ENCODE assay signal across 7 mouse cellular contexts in the genomic region with DNA sequence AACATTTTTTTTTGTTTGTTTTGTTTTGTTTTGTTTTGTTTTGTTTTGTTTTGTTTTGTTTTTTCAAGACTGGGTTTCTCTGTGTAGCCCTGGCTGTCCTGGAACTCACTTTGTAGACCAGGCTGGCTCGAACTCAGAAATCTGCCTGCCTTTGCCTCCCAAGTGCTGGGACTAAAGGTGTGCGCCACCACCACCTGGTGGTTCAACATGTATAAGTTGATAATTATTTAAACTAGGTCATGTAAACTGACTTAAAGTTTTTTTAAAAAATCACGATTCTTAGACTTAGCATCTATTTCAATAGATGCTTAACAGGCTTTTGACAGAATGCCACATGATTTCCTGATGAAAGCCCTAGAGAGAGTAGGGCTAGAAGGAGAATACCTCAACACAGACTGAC. TPM values are rescaled to one million over a fixed set of nuclear protein-coding genes. Genes with fewer than 3 reads are reported as not detected.
DNase-seq lines count a peak whose midpoint lies in the region; ATAC-seq and TF ChIP-seq lines count a peak whose summit lies in the region.
"Not testable (repeated sequence)": the region's sequence is repeated elsewhere in the genome, so short reads cannot be mapped to it uniquely, and the experiment has no call there.

No protein-coding gene starts in this region.

- not testable (repeated sequence) for H3K27ac ChIP-seq in CH12.LX (ENCODE audit: insufficient read depth, low read depth); heart, adult 2 months; layer of hippocampus, adult 2 months; lung, postnatal 0 days (ENCODE audit: low read length); small intestine, adult 2 months (ENCODE audit: insufficient read depth, low read depth, low read length)

- not testable (repeated sequence) for H3K4me2 ChIP-seq in CH12.LX (ENCODE audit: insufficient read depth, low read depth, poor library complexity, severe bottlenecking); lung, postnatal 0 days (replicated peaks; ENCODE audit: low read depth, low read length)

- intact Hi-C loops in heart, adult 2 months (cut with DNase I), result loop anchor here (1.0 kb wide), 1 partner anchor 174 kb away; no protein-coding TSS in a partner anchor

- peaks cover 0 to 14% of the 10 kb centered on the region in 2 experiments; a peak in 2 of 4 replicates for H3K4me1 ChIP-seq in CH12.LX (ENCODE audit: control insufficient read depth in 1 of 2, insufficient read depth in 2 of 2)
- not testable (repeated sequence) for H3K4me1 ChIP-seq in heart, adult 2 months (ENCODE audit: control insufficient read depth, insufficient read depth, low read length); lung, postnatal 0 days (ENCODE audit: insufficient read depth, low read depth, low read length); small intestine, adult 2 months (ENCODE audit: control insufficient read depth, insufficient read depth, insufficient read length, low read length)

- not testable (repeated sequence) for H3K9me3 ChIP-seq in CH12.LX (replicated peaks; ENCODE audit: low read length); lung, postnatal 0 days (ENCODE audit: low read length)

- WGBS in heart, adult 2 months, result 84% methylated on average over 3 of the region's 3 CpGs
- 76% methylated on average over 3 of the region's 3 CpGs for WGBS in lung, postnatal 0 days
- WGBS in small intestine, adult 2 months, result 67% methylated on average over 3 of the region's 3 CpGs

- DNase-seq in CH12.LX (ENCODE audit: extremely low read depth); Patski (ENCODE audit: low read depth, low spot score); heart, adult 2 months; layer of hippocampus, adult 2 months (ENCODE audit: low spot score in 2 of 2); lung, postnatal 0 days (ENCODE audit: low spot score): not testable (repeated sequence)
- peak; percentile 36 for DNase-seq in thymus, postnatal 4 days

- not testable (repeated sequence) for H3K4me3 ChIP-seq in CH12.LX (replicated peaks in 1 of 3; ENCODE audit: low read depth in 2 of 3, low read length in 2 of 3, poor library complexity in 1 of 3); heart, adult 2 months; layer of hippocampus, adult 2 months; lung, postnatal 0 days (ENCODE audit: low read depth, low read length); small intestine, adult 2 months (ENCODE audit: low read depth, low read length)

- TF ChIP-seq POLR2A in CH12.LX (IDR thresholded peaks at IDR 0.05; ENCODE audit: low read depth, low read length); heart, adult 2 months (IDR thresholded peaks at IDR 0.05; ENCODE audit: insufficient read depth, low read depth, low read length); small intestine, adult 2 months (IDR thresholded peaks at IDR 0.05; ENCODE audit: low read depth, low read length): not testable (repeated sequence)

- in situ Hi-C loops in CH12.LX (cut with MboI; ENCODE audit: low pct_ligation_motif_present, low pct_unique_long_range_greater_than_20kb, low sequenced_read_pairs), result loop anchor here (10.0 kb wide), 1 partner anchor 174 kb away; no protein-coding TSS in a partner anchor
- in situ Hi-C loops in Patski (cut with MboI; ENCODE audit: low pct_unique_long_range_greater_than_20kb), result not testable (repeated sequence)

- ATAC-seq in Patski; lung, postnatal 0 days: not testable (repeated sequence)

- TF ChIP-seq RAD21 in CH12.LX (IDR thresholded peaks at IDR 0.05; ENCODE audit: low read depth, low read length), result peak; percentile 12

- not testable (repeated sequence) for H3K79me2 ChIP-seq in CH12.LX (replicated peaks; ENCODE audit: control insufficient read depth, extremely low read depth, insufficient read depth, poor library complexity, severe bottlenecking); heart, adult 2 months (replicated peaks; ENCODE audit: control insufficient read depth, insufficient read depth, low read length)

- dilution Hi-C loops in CH12.LX (cut with MboI; ENCODE audit: extremely low pct_ligation_motif_present, extremely low pct_unique_long_range_greater_than_20kb, low sequenced_read_pairs), result not testable (repeated sequence)

- CTCF ChIA-PET in Patski (lab: Charles Lee), result not testable (repeated sequence)

- TF ChIP-seq EP300 in CH12.LX (IDR thresholded peaks at IDR 0.05; ENCODE audit: low read length); heart, adult 2 months (IDR thresholded peaks at IDR 0.05; ENCODE audit: insufficient read depth, low read depth, low read length); lung, postnatal 0 days (IDR thresholded peaks at IDR 0.05): not testable (repeated sequence)

- POLR2A ChIA-PET in Patski (lab: Charles Lee), result not testable (repeated sequence)

- H3K36me3 ChIP-seq in CH12.LX (replicated peaks in 1 of 2; ENCODE audit: control insufficient read depth in 1 of 2, insufficient read depth in 1 of 2, low read length in 1 of 2); heart, adult 2 months (ENCODE audit: control insufficient read depth, insufficient read depth, low read length); lung, postnatal 0 days (ENCODE audit: insufficient read depth, low read length); small intestine, adult 2 months (ENCODE audit: control insufficient read depth, insufficient read depth, low read length): not testable (repeated sequence)

- not testable (repeated sequence) for H3K9ac ChIP-seq in CH12.LX (ENCODE audit: insufficient read depth, low read depth); heart, adult 2 months (ENCODE audit: low read depth, low read length); lung, postnatal 0 days (replicated peaks; ENCODE audit: low read depth)

- not testable (repeated sequence) for H3K27me3 ChIP-seq in CH12.LX (replicated peaks); Patski; heart, adult 2 months (ENCODE audit: control insufficient read depth, insufficient read depth, low read length); lung, postnatal 0 days (replicated peaks; ENCODE audit: insufficient read depth, low read length); small intestine, adult 2 months (ENCODE audit: control insufficient read depth, insufficient read depth, low read length)

- peak in 1 of 2 experiments; percentile 30; a peak in 1 of 4 replicates for TF ChIP-seq CTCF in CH12.LX (conservative IDR thresholded peaks at IDR 0.05 in 1 of 2, IDR thresholded peaks at IDR 0.05 in 1 of 2; ENCODE audit: low read depth in 2 of 2, low read length in 2 of 2)
- peak; percentile 31 for TF ChIP-seq CTCF in Patski (IDR thresholded peaks at IDR 0.05)
- TF ChIP-seq CTCF in heart, adult 2 months (IDR thresholded peaks at IDR 0.05), result peak; percentile 55
- TF ChIP-seq CTCF in layer of hippocampus, adult 2 months (conservative IDR thresholded peaks at IDR 0.05), result peak; percentile 29; the same call in 1 of the 2 replicates
- TF ChIP-seq CTCF in lung, postnatal 0 days (IDR thresholded peaks at IDR 0.05), result peak; percentile 48
- peak; percentile 26; the same call in 1 of the 2 replicates for TF ChIP-seq CTCF in small intestine, adult 2 months (IDR thresholded peaks at IDR 0.05; ENCODE audit: extremely low read depth, insufficient read length, insufficient replicate concordance, low read depth, low read length)

RNA-seq across cellular contexts. Expression of gene Stk35, which starts 48.8 kb away (rescaled TPM):
- 7.3 and 7.4 TPM in 2 replicates for total RNA-seq in CH12.LX (2012; rRNA removed)
- 3.3 and 4.5 TPM in 2 replicates for total RNA-seq in CH12.LX (2014; rRNA removed)
- polyA plus RNA-seq in CH12.LX (2012; ENCODE audit: insufficient read length, low read depth), result 17.1 and 22.7 TPM in 2 replicates
- 14.2 TPM for polyA plus RNA-seq in Patski (2021)
- total RNA-seq in heart, adult 2 months (2021), result 10 to 100 TPM; 10.9 to 18.4 TPM
- 11.2 and 17.8 TPM in 2 replicates for polyA plus RNA-seq in heart, adult 2 months (2012; rRNA removed)
- total RNA-seq in layer of hippocampus, adult 2 months (2021), result 10 to 100 TPM; 28.0 to 33.5 TPM
- 5.4 and 5.8 TPM in 2 replicates for polyA plus RNA-seq in lung, postnatal 0 days (2015; fragmentation: Nextera tagmentation; extraction: Ambion mirVana)
- 9.2 and 16.7 TPM in 2 replicates for polyA plus RNA-seq in small intestine, adult 2 months (2012; rRNA removed)
